Mouse (Mus musculus) cerebellum, adult 9-10 months (tissue): ENCODE data around the gene Cd248.
A peak's percentile ranks its signal among the peaks of the same experiment; 100 is the strongest.
"Not testable (repeated sequence)": the region's sequence is repeated elsewhere in the genome, so short reads cannot be mapped to it uniquely, and the experiment has no call there.

ENCODE experiments used
- DNase-seq: peaks from one replicate; pipeline ENCODE4 v3.0.0; 2022

The Cd248 gene

GRCm38 (mm10) chr19:5079279-5079678 is 11.4 kb downstream of the Cd248 start:
- no peak for DNase-seq

GRCm38 (mm10) chr19:5082005-5082404 is 14.1 kb downstream of the Cd248 start:
- no peak for DNase-seq

- DNase-seq, result peak; percentile 65
Measured at GRCm38 (mm10) chr19:5082596-5082995, 14.7 kb downstream of the Cd248 start.

GRCm38 (mm10) chr19:5083961-5084833 is 16.3 kb downstream of the Cd248 start:
- peak; percentile 73 for DNase-seq

GRCm38 (mm10) chr19:5084834-5085144 is 16.9 kb downstream of the Cd248 start:
- DNase-seq, result no peak

GRCm38 (mm10) chr19:5085145-5085863 is 17.4 kb downstream of the Cd248 start, which contains the start of gene Tmem151a:
Tmem151a (minus strand) TSS chr19:5085531.
- peak; percentile 74 for DNase-seq

GRCm38 (mm10) chr19:5086533-5086932 is 18.7 kb downstream of the Cd248 start:
- DNase-seq, result not testable (repeated sequence)

GRCm38 (mm10) chr19:5087884-5088728 is 20.2 kb downstream of the Cd248 start, which contains the start of gene Yif1a:
Yif1a (plus strand) TSS chr19:5088538.
- DNase-seq, result peak; percentile 99

GRCm38 (mm10) chr19:5089324-5089723 is 21.4 kb downstream of the Cd248 start:
- DNase-seq, result peak; percentile 65

- no peak for DNase-seq
Measured at GRCm38 (mm10) chr19:5092083-5092482, 24.2 kb downstream of the Cd248 start.

- DNase-seq, result peak; percentile 73
Measured at GRCm38 (mm10) chr19:5093481-5094242, 25.8 kb downstream of the Cd248 start.

GRCm38 (mm10) chr19:5094243-5094632 is 26.4 kb downstream of the Cd248 start:
- peak; percentile 96 for DNase-seq

- no peak for DNase-seq
Measured at GRCm38 (mm10) chr19:5094746-5095417, 27.0 kb downstream of the Cd248 start.

- DNase-seq, result peak; percentile 54
Measured at GRCm38 (mm10) chr19:5095887-5096474, 28.1 kb downstream of the Cd248 start.

GRCm38 (mm10) chr19:5097521-5098362 is 29.9 kb downstream of the Cd248 start:
- peak; percentile 56 for DNase-seq

GRCm38 (mm10) chr19:5098363-5099143 is 30.7 kb downstream of the Cd248 start, which contains the start of gene Cnih2:
Cnih2 (minus strand) TSS chr19:5098521.
- DNase-seq, result no peak

GRCm38 (mm10) chr19:5106074-5106473 is 38.2 kb downstream of the Cd248 start:
- DNase-seq, result no peak

GRCm38 (mm10) chr19:5106731-5107191 is 38.9 kb downstream of the Cd248 start, which contains the start of gene Rab1b:
Rab1b (minus strand) TSS chr19:5107072.
- peak; percentile 99 for DNase-seq
